Mouse (Mus musculus): ENCODE measurements at regions not wholly inside any gene's neighbourhood (a gene's known extent, or its start where the extent isn't known, plus 50 kb on each side); places are given as distances from the start of the nearest gene placed in this dataset.

GRCm38 (mm10) chr12:31184217-31184975 is 56.2 kb upstream of the Gm6993 start:
- Histone ChIP-seq H3K36me3 (ENCODE audit: control insufficient read depth, insufficient read depth, low read length) (no peaks in the 10 kb centered on the region), H3K4me3 (ENCODE audit: low read depth, low read length) (no peak overlapping the region), H3K4me2 (no peak overlapping the region), H3K27ac (ENCODE audit: low read depth, low read length) (no peak overlapping the region), H3K27me3 (replicated peaks; ENCODE audit: control insufficient read depth, insufficient read depth, low read length) (no peaks in the 10 kb centered on the region), H3K9ac (ENCODE audit: low read depth, low read length) (no peak overlapping the region), H3K4me1 (replicated peaks; ENCODE audit: control insufficient read depth, insufficient read depth, low read length) (no peaks in the 10 kb centered on the region), H3K9me3 (ENCODE audit: control insufficient read depth, low read length) (no peaks in the 10 kb centered on the region)
- 65% methylated on average over 11 of the region's 11 CpGs for WGBS
- no peak for ATAC-seq (replicated peaks; ENCODE audit: low FRiP score)
- DNase-seq (ENCODE audit: low spot score) = no peak

- ATAC-seq (replicated peaks; ENCODE audit: low FRiP score) = no peak
- no peaks in the 10 kb centered on the region for H3K36me3 ChIP-seq (ENCODE audit: control insufficient read depth, insufficient read depth, low read length)
- DNase-seq (ENCODE audit: low spot score) = no peak
- H3K9ac ChIP-seq (ENCODE audit: low read depth, low read length) = no peak overlapping the region
- H3K9me3 ChIP-seq (ENCODE audit: control insufficient read depth, low read length) = no peaks in the 10 kb centered on the region
- no peaks in the 10 kb centered on the region for H3K4me1 ChIP-seq (replicated peaks; ENCODE audit: control insufficient read depth, insufficient read depth, low read length)
- H3K4me3 ChIP-seq (ENCODE audit: low read depth, low read length) = no peak overlapping the region
- no peak overlapping the region for H3K27ac ChIP-seq (ENCODE audit: low read depth, low read length)
- 75% methylated on average over 9 of the region's 9 CpGs for WGBS
- H3K4me2 ChIP-seq = no peak overlapping the region
- no peaks in the 10 kb centered on the region for H3K27me3 ChIP-seq (replicated peaks; ENCODE audit: control insufficient read depth, insufficient read depth, low read length)
Observed at GRCm38 (mm10) chr12:31185177-31185932, 55.2 kb upstream of the Gm6993 start.

- no peak for ATAC-seq (replicated peaks; ENCODE audit: low FRiP score)
- 68% methylated on average over 8 of the region's 8 CpGs for WGBS
- no peak overlapping the region for H3K27ac ChIP-seq (ENCODE audit: low read depth, low read length)
- H3K27me3 ChIP-seq (replicated peaks; ENCODE audit: control insufficient read depth, insufficient read depth, low read length) = no peaks in the 10 kb centered on the region
- no peaks in the 10 kb centered on the region for H3K36me3 ChIP-seq (ENCODE audit: control insufficient read depth, insufficient read depth, low read length)
- H3K4me2 ChIP-seq = no peak overlapping the region
- H3K9ac ChIP-seq (ENCODE audit: low read depth, low read length) = no peak overlapping the region
- no peak for DNase-seq (ENCODE audit: low spot score)
- no peaks in the 10 kb centered on the region for H3K9me3 ChIP-seq (ENCODE audit: control insufficient read depth, low read length)
- H3K4me1 ChIP-seq (replicated peaks; ENCODE audit: control insufficient read depth, insufficient read depth, low read length) = no peaks in the 10 kb centered on the region
- no peak overlapping the region for H3K4me3 ChIP-seq (ENCODE audit: low read depth, low read length)
Observed at GRCm38 (mm10) chr12:31185933-31186845, 54.4 kb upstream of the Gm6993 start.

GRCm38 (mm10) chr12:31188011-31188576 is 52.5 kb upstream of the Gm6993 start:
- Histone ChIP-seq H3K27me3 (replicated peaks; ENCODE audit: control insufficient read depth, insufficient read depth, low read length) (no peaks in the 10 kb centered on the region), H3K4me2 (no peak overlapping the region), H3K9ac (ENCODE audit: low read depth, low read length) (no peak overlapping the region), H3K4me3 (ENCODE audit: low read depth, low read length) (no peak overlapping the region), H3K27ac (ENCODE audit: low read depth, low read length) (no peak overlapping the region), H3K36me3 (ENCODE audit: control insufficient read depth, insufficient read depth, low read length) (no peaks in the 10 kb centered on the region), H3K4me1 (replicated peaks; ENCODE audit: control insufficient read depth, insufficient read depth, low read length) (no peaks in the 10 kb centered on the region), H3K9me3 (ENCODE audit: control insufficient read depth, low read length) (no peaks in the 10 kb centered on the region)
- 75% methylated on average over 2 of the region's 2 CpGs for WGBS
- ATAC-seq (replicated peaks; ENCODE audit: low FRiP score) = no peak
- no peak for DNase-seq (ENCODE audit: low spot score)

- 76% methylated on average over 4 of the region's 4 CpGs for WGBS
- Histone ChIP-seq H3K9me3 (ENCODE audit: control insufficient read depth, low read length) (no peaks in the 10 kb centered on the region), H3K4me1 (replicated peaks; ENCODE audit: control insufficient read depth, insufficient read depth, low read length) (no peaks in the 10 kb centered on the region), H3K27me3 (replicated peaks; ENCODE audit: control insufficient read depth, insufficient read depth, low read length) (no peaks in the 10 kb centered on the region), H3K4me2 (no peak overlapping the region), H3K27ac (ENCODE audit: low read depth, low read length) (no peak overlapping the region), H3K4me3 (ENCODE audit: low read depth, low read length) (no peak overlapping the region), H3K36me3 (ENCODE audit: control insufficient read depth, insufficient read depth, low read length) (no peaks in the 10 kb centered on the region), H3K9ac (ENCODE audit: low read depth, low read length) (no peak overlapping the region)
- no peak for DNase-seq (ENCODE audit: low spot score)
- no peak for ATAC-seq (replicated peaks; ENCODE audit: low FRiP score)
Observed at GRCm38 (mm10) chr12:31190265-31190664, 50.3 kb upstream of the Gm6993 start.

Measured in liver, embryonic 11.5 days (tissue).